Mouse (Mus musculus) kidney, adult 2 months (tissue): ENCODE results near the gene Sez6.

Experiments used
- CTCF ChIP-seq: fragments of 200-500 bp; conservative IDR thresholded peaks from 2 replicates; pipeline ENCODE4 v1.5.1; 2011; ENCODE audit warnings: low read depth, mild to moderate bottlenecking, control low read depth, low read length, moderate library complexity, mixed read lengths; ENCODE audit not compliant: insufficient read depth, insufficient read length
- POLR2A ChIP-seq: fragments of 200-500 bp; IDR thresholded peaks from one replicate; pipeline ENCODE4 v1.6.1; 2011; ENCODE audit warnings: low read depth, low read length, control low read depth

- TF ChIP-seq CTCF: no peak
- no peak for TF ChIP-seq POLR2A
These were observed 52.8 kb downstream of the Sez6 start for GRCm38 (mm10) chr11:77983191-77983936.
